Mouse (Mus musculus) E14TG2a.4 (cell line): ENCODE measurements around the gene Slc6a5.

Source experiments
- CTCF ChIP-seq: conservative IDR thresholded peaks from 2 replicates; pipeline ENCODE4 v1.5.1; 2014; ENCODE audit warnings: low read length
- NANOG ChIP-seq: IDR thresholded peaks from 2 replicates; pipeline ENCODE4 v1.6.1; 2014; ENCODE audit warnings: borderline replicate concordance, low read length, mixed read lengths
- POU5F1 ChIP-seq: IDR thresholded peaks from 2 replicates; pipeline ENCODE4 v1.6.1; 2014; ENCODE audit warnings: low read length, borderline replicate concordance

GRCm38 (mm10) chr7:49984698-49985097 lies 74.8 kb downstream of the Slc6a5 start:
- no peak for TF ChIP-seq CTCF
- TF ChIP-seq NANOG, result no peak
- no peak for TF ChIP-seq POU5F1
